Mouse (Mus musculus) heart, postnatal 0 days (tissue): Measurements from ENCODE around the gene Ttc34. TPM values are rescaled to one million over a fixed set of nuclear protein-coding genes. Genes with fewer than 3 reads are reported as not detected.

Experiments
- ATAC-seq: fragments of 200-750 bp; cut with Nextera tagmentation; 2 replicates; pipeline ENCODE4 v1.8.0; 2017; ENCODE audit warnings: low read depth, moderate number of reproducible peaks, moderate library complexity; ENCODE audit not compliant: insufficient read depth
- DNase-seq: peaks from one replicate; pipeline ENCODE4 v3.0.0-alpha.2; 2016; ENCODE audit warnings: low spot score
- H3K27ac ChIP-seq: fragments of 300-500 bp; sonication (generic); 2 replicates; pipeline ENCODE4 v1.5.1; 2014; ENCODE audit warnings: low read depth, mild to moderate bottlenecking
- H3K27me3 ChIP-seq: fragments of 300-500 bp; sonication (generic); 2 replicates; pipeline ENCODE4 v1.6.1; 2014; ENCODE audit warnings: low read length, mixed read lengths; ENCODE audit not compliant: control insufficient read depth, insufficient read depth
- H3K36me3 ChIP-seq: fragments of 300-500 bp; sonication (generic); replicated peaks from 2 replicates; pipeline ENCODE4 v1.6.1; 2014; ENCODE audit warnings: low read length, mixed read lengths; ENCODE audit not compliant: control insufficient read depth, insufficient read depth
- H3K4me1 ChIP-seq: fragments of 300-500 bp; sonication (generic); 2 replicates; pipeline ENCODE4 v1.6.1; 2014; ENCODE audit warnings: antibody characterized with exemption; ENCODE audit not compliant: control insufficient read depth, insufficient read depth
- H3K4me2 ChIP-seq: fragments of 300-500 bp; sonication (generic); 2 replicates; pipeline ENCODE4 v1.6.1; 2014; ENCODE audit warnings: low read depth, mild to moderate bottlenecking, low read length, moderate library complexity
- H3K4me3 ChIP-seq: fragments of 300-500 bp; sonication (generic); 2 replicates; pipeline ENCODE4 v1.5.1; 2014; ENCODE audit warnings: low read depth, low read length
- H3K9ac ChIP-seq: fragments of 300-500 bp; sonication (generic); replicated peaks from 2 replicates; pipeline ENCODE4 v1.6.1; 2014; ENCODE audit warnings: low read depth, low read length, mixed read lengths
- H3K9me3 ChIP-seq: fragments of 300-500 bp; sonication (generic); replicated peaks from 2 replicates; pipeline ENCODE4 v1.6.1; 2016; ENCODE audit warnings: low read length; ENCODE audit not compliant: control insufficient read depth
- CTCF ChIP-seq: IDR thresholded peaks from 2 replicates; pipeline ENCODE4 v1.5.1; 2016; ENCODE audit warnings: antibody characterized with exemption, control low read depth, low read depth
- EP300 ChIP-seq: IDR thresholded peaks from 2 replicates; pipeline ENCODE4 v1.6.1; 2016; ENCODE audit warnings: antibody characterized with exemption, low read depth
- WGBS: fragments of 180-500 bp; shearing (Covaris S2); extraction: QIAGEN DNeasy Blood & Tissue Kit; methylation state at CpG from one replicate; pipeline ENCODE4 v1.1.7; 2014; 5-methylcytosine and 5-hydroxymethylcytosine counted together
- polyA plus RNA-seq: library from polyadenylated mRNA; unstranded; fragments of >200 nt; fragmentation: Nextera tagmentation; extraction: Ambion mirVana; gene quantifications from 2 replicates; pipeline ENCODE4 v1.2.1, GENCODE M21; 2015
- total RNA-seq: library from RNA; depleted of rRNA; stranded (reverse); fragments of >200 nt; gene quantifications from 2 replicates; pipeline ENCODE4 v1.2.3, GENCODE M21; 2014; ENCODE audit warnings: low replicate concordance; rRNA removed

Gene Ttc34
- total RNA-seq (0.15 TPM in 1 of 2 replicates, not detected in the other), polyA plus RNA-seq (0.12 and 0.25 TPM in 2 replicates)

DNA sequence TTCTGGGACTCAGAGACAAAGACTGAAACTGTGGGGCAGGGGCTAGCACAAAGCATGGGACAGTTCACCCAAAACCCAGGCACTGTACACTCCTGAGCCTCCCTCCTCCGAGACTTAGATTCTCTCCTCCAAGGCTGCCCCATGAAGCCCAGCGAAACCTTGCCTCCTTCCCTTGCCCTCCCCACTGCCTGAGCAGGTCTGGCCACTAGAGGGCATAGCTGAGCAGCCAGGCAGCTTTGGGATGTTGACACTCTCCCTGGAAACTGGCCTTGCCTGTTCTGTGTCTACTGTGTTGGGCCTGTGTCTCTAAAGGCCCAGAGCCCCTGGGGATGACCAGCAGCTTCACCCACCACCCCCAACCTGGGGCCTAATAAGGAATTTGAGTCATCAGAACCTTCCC lies at the start of gene Ttc34:
TSS of gene Ttc34 (plus strand) at position 290 of the 400 bp plus-strand sequence.
- no peaks in the 10 kb centered on the region for H3K9me3 ChIP-seq
- no peaks in the 10 kb centered on the region for H3K27me3 ChIP-seq
- H3K9ac ChIP-seq: no peak within 1 kb of the TSS
- H3K36me3 ChIP-seq: no peaks in the 10 kb centered on the region
- H3K4me3 ChIP-seq: no peak within 1 kb of the TSS
- 66% methylated on average over 2 of the region's 2 CpGs for WGBS
- DNase-seq (no peak), ATAC-seq (no peak)
- H3K4me1 ChIP-seq: no peaks in the 10 kb centered on the region
- no peak within 1 kb of the TSS for H3K27ac ChIP-seq
- TF ChIP-seq EP300: no peak
- peak; percentile 75 for TF ChIP-seq CTCF
- H3K4me2 ChIP-seq: no peak within 1 kb of the TSS

DNA sequence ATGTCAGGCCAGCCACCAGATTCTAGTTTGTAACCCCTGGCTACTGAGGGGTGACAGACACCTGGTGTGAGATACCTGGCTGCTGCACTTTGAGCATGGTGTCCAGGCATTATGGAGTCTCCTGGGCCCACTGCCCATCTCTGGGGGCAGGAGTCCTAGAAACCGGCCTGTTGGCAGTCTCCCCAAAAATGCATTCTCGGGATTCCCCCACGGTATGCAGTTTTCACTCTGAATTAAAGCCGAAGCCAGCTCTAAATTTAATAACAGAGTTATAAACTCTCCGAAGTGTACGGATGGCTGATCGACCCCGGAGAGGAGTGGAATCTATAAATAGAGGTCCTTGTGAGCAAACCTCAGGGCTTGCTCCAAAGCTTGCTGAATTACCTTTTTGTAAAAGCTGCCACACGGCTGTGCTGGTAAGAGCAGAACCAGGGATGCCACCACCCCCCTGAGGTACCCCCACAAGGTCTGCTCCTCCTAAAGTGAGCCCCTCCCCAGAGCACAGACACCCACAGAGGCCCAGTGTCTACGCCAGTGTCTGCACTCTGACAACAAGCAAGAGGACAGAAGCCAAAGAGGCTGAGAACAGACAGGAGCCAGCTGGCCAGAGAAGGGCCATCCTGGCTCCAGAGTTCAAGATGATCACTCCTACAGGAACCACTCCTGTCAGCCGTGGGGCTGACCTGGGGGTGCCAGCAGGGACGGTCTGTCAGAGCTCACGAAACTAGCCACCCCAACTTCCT lies 49.1 kb upstream of the Ttc34 start:
- H3K4me3 ChIP-seq: no peak overlapping the region
- H3K36me3 ChIP-seq: no peaks in the 10 kb centered on the region
- ATAC-seq (peak; percentile 22; the same call in 1 of the 2 replicates), DNase-seq (no peak)
- H3K4me1 ChIP-seq: peaks cover 24% of the 10 kb centered on the region
- 22% methylated on average over 13 of the region's 13 CpGs for WGBS
- 0 out of 2 replicates have a peak, but pooled peaks cover 2% of the 10 kb centered on the region for H3K27me3 ChIP-seq
- no peaks in the 10 kb centered on the region for H3K9me3 ChIP-seq
- H3K27ac ChIP-seq: peak overlapping the region; percentile 40; the same call in 1 of the 2 replicates
- no peak for TF ChIP-seq EP300
- no peak for TF ChIP-seq CTCF
- H3K4me2 ChIP-seq: no peak overlapping the region
- H3K9ac ChIP-seq: peak overlapping the region; percentile 30; the same call in 1 of the 2 replicates

DNA sequence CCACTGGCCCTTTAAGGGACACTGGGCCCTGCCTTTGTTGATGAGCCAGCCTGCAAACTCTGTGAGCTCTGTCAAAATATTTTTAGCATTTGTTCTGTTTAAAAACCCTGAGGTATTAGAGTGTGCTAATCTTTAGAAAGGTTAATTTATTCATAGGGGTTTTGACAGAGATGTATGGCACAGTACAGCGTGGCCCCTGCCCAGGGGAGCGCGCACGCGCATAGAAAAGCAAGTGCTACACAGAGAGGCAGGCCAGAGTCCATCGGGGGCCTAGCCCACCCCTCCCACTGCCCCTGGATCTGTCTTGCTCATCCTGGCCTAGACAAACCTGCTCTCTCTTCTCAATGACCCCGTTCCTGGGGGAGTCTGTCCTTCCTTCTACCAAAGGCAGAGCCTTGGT lies 45.4 kb upstream of the Ttc34 start:
- no peaks in the 10 kb centered on the region for H3K36me3 ChIP-seq
- H3K27me3 ChIP-seq: 0 out of 2 replicates have a peak, but pooled peaks cover 5% of the 10 kb centered on the region
- H3K4me2 ChIP-seq: no peak overlapping the region
- ATAC-seq: no peak
- H3K9me3 ChIP-seq: no peaks in the 10 kb centered on the region
- no peak for TF ChIP-seq CTCF
- no peak for TF ChIP-seq EP300
- H3K27ac ChIP-seq: no peak overlapping the region
- DNase-seq: no peak
- H3K4me1 ChIP-seq: peaks cover 16% of the 10 kb centered on the region
- H3K9ac ChIP-seq: no peak overlapping the region
- WGBS: 85% methylated on average over 7 of the region's 7 CpGs
- no peak overlapping the region for H3K4me3 ChIP-seq

DNA sequence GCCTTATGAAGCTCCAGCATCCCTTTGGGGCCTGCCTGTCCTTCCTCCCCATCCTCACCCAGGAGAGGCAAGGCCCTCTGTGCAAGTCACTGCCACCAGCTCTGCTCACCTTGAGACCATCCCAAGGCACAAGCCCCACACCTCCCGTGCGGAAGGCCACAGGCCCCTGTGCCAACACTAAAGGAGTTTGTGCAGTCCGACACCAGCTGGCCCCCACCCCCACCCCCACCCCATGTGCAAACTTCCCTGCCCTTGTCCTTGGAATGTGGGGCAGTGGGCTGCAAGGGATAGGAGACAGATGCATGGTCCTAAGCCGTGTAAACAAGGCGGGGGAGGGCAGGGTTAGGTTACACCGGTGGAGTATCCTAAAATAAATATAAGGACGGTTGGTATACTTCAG lies 43.8 kb upstream of the Ttc34 start:
- ATAC-seq (no peak), DNase-seq (no peak)
- H3K4me1 ChIP-seq: peaks cover 5% of the 10 kb centered on the region; the same call in 1 of the 2 replicates
- no peak overlapping the region for H3K4me2 ChIP-seq
- H3K27me3 ChIP-seq: 0 out of 2 replicates have a peak, but pooled peaks cover 5% of the 10 kb centered on the region
- TF ChIP-seq CTCF (no peak), EP300 (no peak)
- no peak overlapping the region for H3K27ac ChIP-seq
- no peaks in the 10 kb centered on the region for H3K36me3 ChIP-seq
- H3K9ac ChIP-seq: no peak overlapping the region
- 73% methylated on average over 7 of the region's 7 CpGs for WGBS
- H3K4me3 ChIP-seq: no peak overlapping the region
- H3K9me3 ChIP-seq: no peaks in the 10 kb centered on the region

DNA sequence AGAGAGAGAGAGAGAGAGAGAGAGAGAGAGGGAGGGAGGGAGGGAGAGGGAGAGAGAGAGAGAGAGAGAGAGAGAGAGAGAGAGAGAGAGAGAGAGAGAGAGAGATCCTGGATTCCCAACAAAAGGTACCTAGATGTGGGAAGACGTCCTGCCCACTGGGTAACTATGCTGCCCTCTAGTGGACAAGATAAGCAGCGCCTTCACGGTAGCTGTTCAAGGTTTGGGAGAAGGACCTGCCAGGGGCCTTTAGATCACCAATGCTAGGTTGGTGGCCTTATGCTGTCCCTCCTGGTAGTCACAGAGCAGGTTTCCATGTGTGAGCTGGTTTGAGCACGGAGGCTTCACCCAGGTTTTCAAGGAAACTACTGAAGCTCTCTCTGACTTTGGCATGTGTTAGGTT lies 39.4 kb upstream of the Ttc34 start:
- no peak overlapping the region for H3K4me3 ChIP-seq
- no peak overlapping the region for H3K27ac ChIP-seq
- H3K9ac ChIP-seq: no peak overlapping the region
- no peaks in the 10 kb centered on the region for H3K9me3 ChIP-seq
- DNase-seq (peak; percentile 34), ATAC-seq (no peak)
- H3K4me2 ChIP-seq: no peak overlapping the region
- 4% methylated on average over 4 of the region's 4 CpGs for WGBS
- no peaks in the 10 kb centered on the region for H3K4me1 ChIP-seq
- no peaks in the 10 kb centered on the region for H3K36me3 ChIP-seq
- TF ChIP-seq EP300 (no peak), CTCF (peak; percentile 85)
- peaks cover 25% of the 10 kb centered on the region for H3K27me3 ChIP-seq

DNA sequence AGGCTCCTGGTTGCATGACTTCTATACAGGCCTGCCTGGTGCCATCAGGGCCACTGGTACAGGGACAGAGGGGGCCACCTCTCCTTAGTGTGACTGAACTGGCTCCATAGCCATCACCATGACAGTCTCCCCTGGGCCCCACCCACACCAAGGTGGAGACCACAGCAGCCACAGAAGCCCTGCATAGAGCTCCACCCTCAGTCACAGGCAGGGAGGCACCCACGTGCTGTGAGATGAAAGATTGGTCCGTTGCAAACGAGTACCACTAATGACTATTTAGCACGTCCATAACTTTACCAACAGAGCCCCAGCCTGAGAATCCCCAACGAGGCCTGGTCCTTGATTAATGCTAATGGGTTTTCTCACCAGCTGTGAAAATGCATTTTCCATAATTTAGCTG lies 36.7 kb upstream of the Ttc34 start:
- 59% methylated on average over 5 of the region's 5 CpGs for WGBS
- no peaks in the 10 kb centered on the region for H3K4me1 ChIP-seq
- H3K27ac ChIP-seq: no peak overlapping the region
- H3K9me3 ChIP-seq: no peaks in the 10 kb centered on the region
- no peak overlapping the region for H3K9ac ChIP-seq
- no peaks in the 10 kb centered on the region for H3K36me3 ChIP-seq
- DNase-seq: no peak
- no peak for ATAC-seq
- peaks cover 33% of the 10 kb centered on the region for H3K27me3 ChIP-seq
- H3K4me2 ChIP-seq: no peak overlapping the region
- TF ChIP-seq CTCF (no peak), EP300 (no peak)
- no peak overlapping the region for H3K4me3 ChIP-seq
